Mouse (Mus musculus): ENCODE data around the gene Csmd2.

GRCm38 (mm10) chr4:128270177-128270576, 282.5 kb downstream of the Csmd2 start:
- no peak for TF ChIP-seq CTCF (IDR thresholded peaks at IDR 0.05; ENCODE audit: extremely low read depth, insufficient read depth, insufficient read length, insufficient replicate concordance)
- TF ChIP-seq POLR2A (IDR thresholded peaks at IDR 0.05; ENCODE audit: low read depth, low read length) = no peak

Data from spleen, adult 2 months (tissue).